Mouse (Mus musculus) stomach, adult 2 months (tissue): ENCODE data around the gene Pkn3. TPM values are rescaled to one million over a fixed set of nuclear protein-coding genes. Genes with fewer than 3 reads are reported as not detected.

ENCODE experiments used
- polyA plus RNA-seq: library from polyadenylated mRNA; depleted of rRNA; stranded (reverse); fragments of >200 nt; gene quantifications from 2 replicates; pipeline ENCODE4 v1.2.3, GENCODE M21; 2012; rRNA removed

Pkn3 gene
- polyA plus RNA-seq: 6.8 and 7.1 TPM in 2 replicates

GRCm38 (mm10) chr2:30077502-30078348 lies at the start of gene Pkn3:
TSS of gene Pkn3 (plus strand) at chr2:30077684.

GRCm38 (mm10) chr2:30048699-30049388 lies 28.6 kb upstream of the Pkn3 start, which contains the start of gene Wdr34:
TSS of gene Wdr34 (minus strand) at chr2:30048881.

GRCm38 (mm10) chr2:30057223-30057904 lies 20.1 kb upstream of the Pkn3 start, which contains the start of gene Set:
TSS of gene Set (plus strand) at chr2:30057378.

GRCm38 (mm10) chr2:30093471-30094207 lies 16.2 kb downstream of the Pkn3 start, which contains the start of gene Zdhhc12:
TSS of gene Zdhhc12 (minus strand) at chr2:30093648.

GRCm38 (mm10) chr2:30124472-30125274 lies 47.2 kb downstream of the Pkn3 start, which contains the start of gene Zer1:
TSS of gene Zer1 (minus strand) at chr2:30124585.

GRCm38 (mm10) chr2:30133613-30134377 lies 56.3 kb downstream of the Pkn3 start, which contains the start of gene Tbc1d13:
TSS of gene Tbc1d13 (plus strand) at chr2:30133746.

Other genes starting within 250 kb of the Pkn3 start
- 10.4 and 13.8 TPM in 2 replicates for gene Cercam, start 208.5 kb upstream of the Pkn3 start, polyA plus RNA-seq
- 9.2 and 11.3 TPM in 2 replicates for gene Odf2, start 188.5 kb upstream of the Pkn3 start, polyA plus RNA-seq
- 3.2 and 3.5 TPM in 2 replicates for gene Gle1, start 142.3 kb upstream of the Pkn3 start, polyA plus RNA-seq
- gene Sptan1, start 112.1 kb upstream of the Pkn3 start, polyA plus RNA-seq: 33.5 and 47.5 TPM in 2 replicates
- gene Wdr34, start 28.8 kb upstream of the Pkn3 start, polyA plus RNA-seq: 12.0 and 12.4 TPM in 2 replicates
- gene Set, start 20.3 kb upstream of the Pkn3 start, polyA plus RNA-seq: 23.9 and 29.4 TPM in 2 replicates
- gene Zdhhc12, start 16.0 kb downstream of the Pkn3 start, polyA plus RNA-seq: 43.2 and 67.1 TPM in 2 replicates
- 21.2 and 23.3 TPM in 2 replicates for gene Zer1, start 46.9 kb downstream of the Pkn3 start, polyA plus RNA-seq
- gene Tbc1d13, start 56.1 kb downstream of the Pkn3 start, polyA plus RNA-seq: 26.8 and 32.1 TPM in 2 replicates
- 39.9 and 91.3 TPM in 2 replicates for gene Endog, start 93.8 kb downstream of the Pkn3 start, polyA plus RNA-seq
- 11.6 and 12.3 TPM in 2 replicates for gene Spout1, start 100.8 kb downstream of the Pkn3 start, polyA plus RNA-seq
- 55.2 and 57.8 TPM in 2 replicates for gene Kyat1, start 128.2 kb downstream of the Pkn3 start, polyA plus RNA-seq
- 16.7 and 17.1 TPM in 2 replicates for gene Lrrc8a, start 160.0 kb downstream of the Pkn3 start, polyA plus RNA-seq
- 0.39 and 0.74 TPM in 2 replicates for gene Gm28035, start 162.9 kb downstream of the Pkn3 start, polyA plus RNA-seq
- 9.1 and 10.5 TPM in 2 replicates for gene Phyhd1, start 188.5 kb downstream of the Pkn3 start, polyA plus RNA-seq
- not detected in 2 replicates for gene Gm28038, start 203.4 kb downstream of the Pkn3 start, polyA plus RNA-seq
- 7.8 and 8.3 TPM in 2 replicates for gene Dolk, start 208.7 kb downstream of the Pkn3 start, polyA plus RNA-seq
- gene Nup188, start 208.7 kb downstream of the Pkn3 start, polyA plus RNA-seq: 21.4 and 24.0 TPM in 2 replicates